15 mouse cellular contexts compared by ENCODE assay signal in the genomic region with DNA sequence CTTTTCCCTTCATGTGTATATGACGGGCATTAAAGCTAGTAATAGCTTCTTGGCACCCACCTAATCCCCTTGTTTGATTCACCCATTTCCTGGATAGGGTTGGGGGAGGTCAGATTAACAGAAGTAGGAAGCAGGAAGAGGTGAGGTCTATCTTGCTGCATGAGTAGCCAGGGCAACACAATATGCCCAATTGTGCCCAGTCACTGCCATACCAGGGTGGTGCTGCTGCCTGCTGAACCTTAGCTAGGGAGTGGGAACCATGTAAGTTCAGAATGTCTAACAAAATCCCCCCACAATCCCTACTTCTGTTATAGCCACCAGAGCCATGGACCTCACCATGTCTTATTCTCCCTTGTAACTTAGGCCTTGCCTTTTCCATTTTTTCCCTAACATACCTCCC.
"Had no signal": no experiment of that assay in that cellular context is flagged by ENCODE, and none has a peak within 500 bp of the region (broad histone marks: within the 10 kb centered on the region; RNA-seq: fewer than 3 reads in every experiment).

No protein-coding gene starts in this region.

- H3K9me3 ChIP-seq: kidney, embryonic 15.5 days; liver, embryonic 13.5 days; midbrain, embryonic 12.5 days; midbrain, embryonic 15.5 days; neural tube, embryonic 12.5 days had no signal

- H3K36me3 ChIP-seq: kidney, embryonic 15.5 days; liver, embryonic 13.5 days; midbrain, embryonic 12.5 days; midbrain, embryonic 15.5 days; neural tube, embryonic 12.5 days had no signal

- H3K4me1 ChIP-seq: midbrain, embryonic 15.5 days; neural tube, embryonic 12.5 days had no signal

- DNase-seq: kidney, adult 11 months; kidney, adult 8-10 months; kidney, postnatal 14 days; kidney, postnatal 4 days; liver, embryonic 13.5 days; lung, adult 2 months; lung, postnatal 14 days; retina, postnatal 1 day; thymus, adult 18-20 months; thymus, postnatal 14 days; thymus, postnatal 4 days had no signal

- H3K4me3 ChIP-seq: kidney, embryonic 15.5 days; liver, embryonic 13.5 days; midbrain, embryonic 12.5 days; midbrain, embryonic 15.5 days; neural tube, embryonic 12.5 days had no signal

- H3K27me3 ChIP-seq: kidney, embryonic 15.5 days; midbrain, embryonic 12.5 days; midbrain, embryonic 15.5 days; neural tube, embryonic 12.5 days had no signal

- ATAC-seq: midbrain, embryonic 15.5 days had no signal
